Mouse (Mus musculus) right cerebral cortex, postnatal 14 days (tissue): ENCODE data around the gene Sct.
A peak's percentile ranks its signal among the peaks of the same experiment; 100 is the strongest.

Source experiments
- DNase-seq: peaks from one replicate; pipeline ENCODE4 v3.0.0; 2022

Gene Sct

GRCm38 (mm10) chr7:141278766-141279590 is at the start of gene Sct:
Sct (minus strand) TSS chr7:141279133.
- no peak for DNase-seq

DNA sequence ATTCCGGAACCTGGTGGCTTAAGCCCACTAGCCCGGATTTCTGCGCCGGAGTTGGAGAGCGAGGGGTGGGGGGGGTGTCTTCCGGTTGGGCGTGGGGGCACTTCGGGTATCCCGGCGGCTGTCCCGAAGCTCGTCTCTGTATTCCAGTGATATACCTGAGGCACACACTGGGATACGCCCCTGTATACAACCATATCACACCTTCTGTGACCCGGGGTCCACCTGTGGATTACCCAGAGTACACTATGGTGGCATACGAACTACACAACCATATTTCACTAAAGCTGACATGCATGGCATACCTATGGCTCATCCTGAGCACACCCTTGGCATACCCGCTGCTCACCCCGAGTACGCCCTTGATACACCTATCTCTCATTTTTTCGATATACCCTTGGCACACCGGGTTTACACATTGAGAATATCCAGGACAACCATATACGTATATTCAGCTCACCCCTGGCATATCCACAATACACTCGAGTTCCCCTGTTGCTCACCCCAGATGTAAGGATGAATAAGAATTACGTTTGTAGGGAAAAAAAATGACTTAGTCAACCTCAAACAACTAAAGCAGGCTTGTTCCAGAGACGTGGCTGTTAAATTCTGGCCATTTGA is 49.5 kb upstream of the Sct start:
- no peak for DNase-seq

GRCm38 (mm10) chr7:141327469-141328372 is 48.8 kb upstream of the Sct start, which contains the start of the genes Deaf1 and Tmem80:
Deaf1 (minus strand) TSS chr7:141327690.
Tmem80 (plus strand) TSS chr7:141327739.
- DNase-seq = peak; percentile 100

GRCm38 (mm10) chr7:141326546-141327446 is 47.9 kb upstream of the Sct start:
- no peak for DNase-seq

GRCm38 (mm10) chr7:141324686-141325085 is 45.8 kb upstream of the Sct start:
- no peak for DNase-seq

GRCm38 (mm10) chr7:141319446-141319845 is 40.5 kb upstream of the Sct start:
- DNase-seq = no peak

DNA sequence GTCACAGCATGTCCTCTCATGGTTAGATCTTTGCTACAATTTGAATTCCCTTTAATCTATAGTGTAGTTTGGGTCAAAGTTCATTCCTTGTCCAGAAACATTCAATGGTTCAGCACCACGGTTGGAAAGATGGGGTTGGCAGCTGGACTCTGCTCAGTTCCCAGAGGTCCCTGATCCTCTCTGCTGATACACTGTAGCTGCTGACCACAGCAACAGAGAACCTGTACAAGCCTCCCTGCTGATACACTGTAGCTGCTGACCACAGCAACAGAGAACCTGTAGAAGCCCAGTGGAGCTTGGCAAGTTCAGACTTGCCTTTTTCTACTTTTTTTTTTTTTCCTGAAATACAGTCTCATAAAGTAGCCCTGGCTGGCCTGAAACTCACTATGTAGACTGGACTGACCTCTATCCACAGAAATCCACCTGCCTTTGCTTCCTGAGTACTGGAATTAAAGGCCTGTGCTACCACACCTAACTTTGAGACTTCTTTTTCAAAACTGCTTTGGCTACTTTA is 38.7 kb upstream of the Sct start:
- DNase-seq = no peak

- DNase-seq = no peak
These were observed 37.0 kb upstream of the Sct start for GRCm38 (mm10) chr7:141315974-141316373.

- DNase-seq = peak; percentile 66
These were observed 36.1 kb upstream of the Sct start for GRCm38 (mm10) chr7:141315076-141315475.

DNA sequence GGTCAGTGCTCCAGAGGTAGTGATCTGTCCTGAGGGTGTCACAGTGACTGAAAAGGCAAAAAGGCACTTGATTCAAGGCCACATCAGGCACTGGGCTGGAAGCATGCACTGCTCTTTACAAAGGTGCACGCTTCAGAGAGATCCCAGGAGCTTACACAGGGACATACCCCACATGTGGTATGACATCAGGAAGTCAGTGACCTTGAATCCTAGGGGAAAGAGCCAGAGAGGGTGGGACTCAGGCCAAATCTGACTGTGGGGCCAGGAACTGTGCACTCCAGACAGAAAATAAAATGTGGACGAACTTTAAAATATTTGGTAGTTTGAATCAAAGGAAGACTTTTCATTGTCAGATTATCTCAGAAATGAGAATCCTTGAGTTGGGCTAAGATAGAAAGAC is 35.5 kb upstream of the Sct start:
- no peak for DNase-seq

GRCm38 (mm10) chr7:141304537-141304936 is 25.6 kb upstream of the Sct start:
- no peak for DNase-seq

GRCm38 (mm10) chr7:141302702-141303268 is 23.9 kb upstream of the Sct start:
- DNase-seq = no peak

DNA sequence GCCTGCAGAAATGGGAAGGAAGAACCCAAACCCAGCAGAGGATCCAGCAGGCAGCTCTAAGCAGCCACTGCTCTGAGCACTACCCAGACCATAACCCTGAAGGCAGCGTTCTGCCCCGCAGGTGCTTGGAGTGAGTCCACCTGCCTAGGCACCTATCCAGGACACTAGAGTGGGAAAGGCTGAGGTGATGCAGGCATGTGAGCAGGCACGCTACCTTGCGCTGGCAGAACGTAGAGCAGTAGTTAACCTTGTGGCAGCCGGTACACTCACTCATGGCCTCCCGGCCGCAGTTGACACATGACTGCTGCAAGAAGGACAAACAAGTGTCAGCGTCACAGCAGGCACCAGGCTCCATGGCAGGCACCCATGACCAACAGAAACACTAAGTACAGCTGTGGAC is 22.5 kb upstream of the Sct start:
- no peak for DNase-seq

- no peak for DNase-seq
These were observed 20.2 kb upstream of the Sct start for GRCm38 (mm10) chr7:141299175-141299574.

DNA sequence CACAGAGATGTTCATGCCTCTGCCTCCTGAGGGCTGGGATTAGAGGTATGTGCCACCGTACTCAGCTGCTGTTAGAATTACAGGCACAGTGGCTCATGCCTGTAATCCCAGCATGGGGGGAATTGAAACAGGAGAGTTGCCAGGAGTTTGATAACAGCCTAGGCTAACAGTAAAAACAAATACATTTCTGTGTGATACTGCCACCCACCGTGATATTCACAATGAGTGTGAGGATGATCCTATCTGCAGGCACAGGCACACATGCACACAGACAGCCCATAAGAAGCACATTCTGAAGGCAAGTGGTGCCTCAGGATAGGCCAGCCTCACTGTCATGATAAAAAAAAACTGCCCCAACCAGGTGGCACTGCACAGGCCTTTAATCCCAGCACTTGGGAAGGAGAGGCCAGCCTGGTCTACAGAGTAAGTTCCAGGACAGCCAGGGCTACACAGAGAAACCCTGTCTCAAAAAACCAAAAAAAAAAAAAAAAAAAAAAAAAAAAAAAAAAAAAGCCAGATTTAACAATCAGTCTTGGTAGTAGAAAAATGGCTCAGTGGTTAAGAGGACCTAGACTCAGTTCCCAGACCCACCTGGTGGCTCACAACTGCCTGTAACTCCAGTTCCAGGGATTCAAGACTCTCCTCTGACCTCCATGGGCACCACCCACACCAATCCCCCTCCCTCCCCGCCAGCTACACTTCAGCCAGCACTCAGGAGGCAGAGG is 19.2 kb upstream of the Sct start:
- DNase-seq = no peak

- no peak for DNase-seq
These were observed 15.5 kb upstream of the Sct start for GRCm38 (mm10) chr7:141294479-141294878.

GRCm38 (mm10) chr7:141293852-141294471 is 15.0 kb upstream of the Sct start:
- DNase-seq = peak; percentile 25

DNA sequence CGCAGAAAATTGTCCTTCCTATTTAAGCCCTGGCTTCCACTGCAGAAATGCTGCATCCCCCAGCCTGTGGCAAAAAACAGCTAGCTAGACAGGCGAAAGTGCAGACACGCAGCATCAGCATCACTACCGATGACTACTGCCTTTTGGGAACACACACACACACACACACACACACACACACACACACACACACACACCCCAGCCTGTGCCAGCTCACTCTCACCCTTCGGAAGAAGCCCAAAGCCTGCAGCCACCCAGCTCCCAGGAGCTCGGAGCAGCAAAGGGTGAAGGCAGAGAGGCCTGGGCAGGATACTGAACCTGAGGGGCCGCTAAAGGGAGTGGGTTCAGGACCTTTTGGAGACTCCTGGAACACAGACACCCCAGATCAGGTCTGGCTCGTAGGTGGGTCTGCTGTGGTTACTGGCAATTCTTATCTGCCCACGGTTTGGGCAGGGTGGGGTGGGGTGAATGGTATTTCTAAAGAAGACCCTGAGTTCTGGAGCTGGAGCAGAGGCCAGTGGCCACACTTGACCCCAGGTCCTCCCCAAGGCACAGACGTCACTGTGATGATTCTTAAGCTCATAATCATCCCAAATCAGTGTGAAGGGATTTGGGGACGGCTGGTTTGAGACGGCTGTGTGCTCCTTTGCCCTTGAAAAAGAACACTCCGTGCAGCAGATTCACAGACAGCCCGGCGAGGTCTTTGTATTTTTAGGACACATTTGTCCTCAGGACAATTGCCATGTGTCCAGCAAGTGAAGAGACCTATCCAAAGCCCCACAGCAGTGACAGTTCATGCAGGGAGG is 13.9 kb upstream of the Sct start:
- DNase-seq = peak; percentile 30

DNA sequence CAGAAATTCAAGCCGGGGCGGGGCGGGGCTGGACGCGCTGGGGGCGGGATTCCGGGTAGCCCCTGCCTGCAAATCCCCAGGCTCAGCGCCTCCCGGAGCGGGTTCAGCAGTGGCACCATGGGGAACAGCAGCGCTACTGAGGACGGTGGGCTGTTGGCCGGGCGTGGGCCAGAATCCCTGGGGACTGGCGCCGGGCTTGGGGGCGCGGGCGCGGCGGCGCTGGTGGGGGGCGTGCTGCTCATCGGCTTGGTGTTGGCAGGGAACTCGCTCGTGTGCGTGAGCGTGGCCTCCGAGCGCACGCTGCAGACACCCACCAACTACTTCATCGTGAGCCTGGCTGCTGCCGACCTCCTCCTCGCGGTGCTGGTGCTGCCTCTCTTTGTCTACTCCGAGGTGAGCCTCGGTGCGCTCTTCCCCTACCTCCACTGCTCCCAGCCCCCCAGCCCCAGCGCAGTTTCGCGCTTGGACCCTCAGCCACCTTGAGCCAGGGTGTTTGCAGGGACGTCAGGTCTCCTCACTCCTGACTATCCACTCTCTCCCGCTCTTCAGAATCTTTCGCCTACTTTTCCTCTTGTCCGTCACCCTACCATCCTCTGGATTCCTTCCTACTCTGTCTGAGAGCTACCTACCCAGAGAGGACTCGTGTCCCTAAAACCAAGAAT is 13.1 kb upstream of the Sct start, which contains the start of gene Drd4:
TSS of gene Drd4 (plus strand) at position 86 of the 662 bp plus-strand sequence.
- peak; percentile 34 for DNase-seq
